ENCODE assay signal across 15 mouse cellular contexts in the genomic region with DNA sequence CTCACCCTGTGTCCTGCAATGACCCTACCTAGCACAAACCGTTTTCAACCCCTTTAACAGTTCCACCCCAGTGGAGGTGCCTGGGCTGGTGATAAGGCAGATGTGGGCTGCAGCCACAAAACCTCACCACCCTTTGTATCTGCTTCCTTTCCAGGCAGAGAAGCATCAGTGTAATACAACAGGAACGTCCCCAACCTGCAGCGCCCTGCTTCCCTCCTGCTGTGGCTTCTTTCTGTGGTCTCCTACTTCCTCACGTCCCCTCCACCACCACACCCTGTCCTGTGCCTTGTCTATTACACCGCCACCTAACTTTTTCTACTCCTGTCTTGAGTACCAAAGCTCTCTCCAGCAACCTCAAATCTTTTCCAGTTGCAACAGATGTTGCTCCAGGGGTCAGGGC. TPM values are rescaled to one million over a fixed set of nuclear protein-coding genes. Genes with fewer than 3 reads are reported as not detected.
DNase-seq lines count a peak whose midpoint lies in the region; ATAC-seq lines count a peak whose summit lies in the region.
"Had no signal": no experiment of that assay in that cellular context is flagged by ENCODE, and none has a peak within 500 bp of the region (broad histone marks: within the 10 kb centered on the region; RNA-seq: fewer than 3 reads in every experiment).

No protein-coding gene starts in this region.

- H3K36me3 ChIP-seq in liver, embryonic 12.5 days, result no peaks in the 10 kb centered on the region
- no peaks in the 10 kb centered on the region for H3K36me3 ChIP-seq in midbrain, embryonic 11.5 days (ENCODE audit: control insufficient read depth, insufficient read depth, low read length)
- H3K36me3 ChIP-seq: forebrain, embryonic 15.5 days; hindbrain, embryonic 10.5 days had no signal

- H3K4me1 ChIP-seq in liver, embryonic 12.5 days, result no peaks in the 10 kb centered on the region
- H3K4me1 ChIP-seq in midbrain, embryonic 11.5 days (ENCODE audit: control insufficient read depth, insufficient read depth, low read length), result no peaks in the 10 kb centered on the region

- no peak overlapping the region for H3K4me3 ChIP-seq in liver, embryonic 12.5 days
- H3K4me3 ChIP-seq in midbrain, embryonic 11.5 days (ENCODE audit: low read depth, low read length), result no peak overlapping the region
- H3K4me3 ChIP-seq: forebrain, embryonic 15.5 days; hindbrain, embryonic 10.5 days; myocyte had no signal

- no peak overlapping the region for H3K9ac ChIP-seq in liver, embryonic 12.5 days
- H3K9ac ChIP-seq in midbrain, embryonic 11.5 days (ENCODE audit: low read length), result no peak overlapping the region
- H3K9ac ChIP-seq: forebrain, embryonic 15.5 days had no signal

- 13% methylated on average over 5 of the region's 5 CpGs for WGBS in liver, embryonic 12.5 days (ENCODE audit: insufficient replicate concordance)
- 67% methylated on average over 5 of the region's 5 CpGs for WGBS in midbrain, embryonic 11.5 days

- DNase-seq in liver, result peak; percentile 41
- peak; percentile 3 for DNase-seq in skeletal muscle tissue, adult 2 months (ENCODE audit: low read depth, low spot score)
- peak; percentile 58 for DNase-seq in thymus, postnatal 25 days
- no peak for DNase-seq in gastrocnemius, postnatal 4 days (ENCODE audit: low spot score in 2 of 2)
- DNase-seq in gastrocnemius, postnatal 25 days, result no peak
- no peak for DNase-seq in midbrain, embryonic 11.5 days (ENCODE audit: low spot score, missing footprints)
- DNase-seq: layer of hippocampus, postnatal 36 days; retina, postnatal 1 day had no signal

- H3K27me3 ChIP-seq in liver, embryonic 12.5 days (replicated peaks), result peaks cover 11% of the 10 kb centered on the region; the same call in 1 of the 2 replicates
- no peaks in the 10 kb centered on the region for H3K27me3 ChIP-seq in midbrain, embryonic 11.5 days (ENCODE audit: control insufficient read depth, insufficient read depth, low read length)
- H3K27me3 ChIP-seq: forebrain, embryonic 15.5 days had no signal

- no peak overlapping the region for H3K4me2 ChIP-seq in liver, embryonic 12.5 days
- no peak overlapping the region for H3K4me2 ChIP-seq in midbrain, embryonic 11.5 days
- H3K4me2 ChIP-seq: forebrain, embryonic 15.5 days had no signal

- no peaks in the 10 kb centered on the region for H3K9me3 ChIP-seq in liver, embryonic 12.5 days (replicated peaks)
- no peaks in the 10 kb centered on the region for H3K9me3 ChIP-seq in midbrain, embryonic 11.5 days (ENCODE audit: control insufficient read depth, low read length)
- H3K9me3 ChIP-seq: forebrain, embryonic 15.5 days; hindbrain, embryonic 10.5 days had no signal

- no peak for ATAC-seq in liver, embryonic 12.5 days
- peak; percentile 78 for ATAC-seq in inflammation-experienced regulatory T-cells, adult 6 months
- ATAC-seq in midbrain, embryonic 11.5 days (ENCODE audit: low FRiP score), result no peak
- ATAC-seq: forebrain, embryonic 15.5 days had no signal

- H3K27ac ChIP-seq in liver, embryonic 12.5 days, result no peak overlapping the region
- H3K27ac ChIP-seq in midbrain, embryonic 11.5 days (ENCODE audit: low read depth, low read length), result no peak overlapping the region
- H3K27ac ChIP-seq: forebrain, embryonic 15.5 days; hindbrain, embryonic 10.5 days; kidney, postnatal 0 days had no signal

RNA-seq across cellular contexts. Expression of gene Aff3, which starts 29.4 kb away (rescaled TPM):
- polyA plus RNA-seq in liver, embryonic 12.5 days (2016; fragmentation: Nextera tagmentation; extraction: Ambion mirVana), result 1.5 and 2.9 TPM in 2 replicates
- polyA plus RNA-seq in inflammation-experienced regulatory T-cells, adult 6 months (2017; shearing (Covaris generic)), result 10 to 100 TPM in 2 of 3 experiments, 1 to 10 TPM in 1; 4.1 to 16.7 (median 15.5) TPM
- 10 to 100 TPM; 11.4 to 14.2 TPM for total RNA-seq in gastrocnemius, postnatal 4 days (2021)
- 1 to 10 TPM; 1.4 to 1.8 TPM for total RNA-seq in gastrocnemius, postnatal 25 days (2021)
- polyA plus RNA-seq in midbrain, embryonic 11.5 days (2014; fragmentation: Nextera tagmentation; extraction: Ambion mirVana), result 15.3 and 16.3 TPM in 2 replicates
- polyA plus RNA-seq: C2C12, myocyte had no signal

Comparison
In these comparisons a context has a peak if more than half of its experiments do, and no peak if none do; other contexts are left out.
1. DNase-seq: peak in liver (single experiment), skeletal muscle tissue, adult 2 months (single experiment) and thymus, postnatal 25 days (single experiment); none in gastrocnemius, postnatal 4 days (0 of 2), gastrocnemius, postnatal 25 days (single experiment) and midbrain, embryonic 11.5 days (single experiment).